Mouse (Mus musculus) MN1 (cell line): ENCODE measurements at regions not wholly inside any gene's neighbourhood (a gene's known extent, or its start where the extent isn't known, plus 50 kb on each side); places are given as distances from the start of the nearest gene placed in this dataset.

Experiments
- DNase-seq: peaks from one replicate; pipeline ENCODE4 v3.0.0-alpha.2; 2016; ENCODE audit warnings: low spot score

- no peak for DNase-seq
These were observed 79.9 kb upstream of the Tbca start for GRCm38 (mm10) chr13:94708786-94709185.

DNA sequence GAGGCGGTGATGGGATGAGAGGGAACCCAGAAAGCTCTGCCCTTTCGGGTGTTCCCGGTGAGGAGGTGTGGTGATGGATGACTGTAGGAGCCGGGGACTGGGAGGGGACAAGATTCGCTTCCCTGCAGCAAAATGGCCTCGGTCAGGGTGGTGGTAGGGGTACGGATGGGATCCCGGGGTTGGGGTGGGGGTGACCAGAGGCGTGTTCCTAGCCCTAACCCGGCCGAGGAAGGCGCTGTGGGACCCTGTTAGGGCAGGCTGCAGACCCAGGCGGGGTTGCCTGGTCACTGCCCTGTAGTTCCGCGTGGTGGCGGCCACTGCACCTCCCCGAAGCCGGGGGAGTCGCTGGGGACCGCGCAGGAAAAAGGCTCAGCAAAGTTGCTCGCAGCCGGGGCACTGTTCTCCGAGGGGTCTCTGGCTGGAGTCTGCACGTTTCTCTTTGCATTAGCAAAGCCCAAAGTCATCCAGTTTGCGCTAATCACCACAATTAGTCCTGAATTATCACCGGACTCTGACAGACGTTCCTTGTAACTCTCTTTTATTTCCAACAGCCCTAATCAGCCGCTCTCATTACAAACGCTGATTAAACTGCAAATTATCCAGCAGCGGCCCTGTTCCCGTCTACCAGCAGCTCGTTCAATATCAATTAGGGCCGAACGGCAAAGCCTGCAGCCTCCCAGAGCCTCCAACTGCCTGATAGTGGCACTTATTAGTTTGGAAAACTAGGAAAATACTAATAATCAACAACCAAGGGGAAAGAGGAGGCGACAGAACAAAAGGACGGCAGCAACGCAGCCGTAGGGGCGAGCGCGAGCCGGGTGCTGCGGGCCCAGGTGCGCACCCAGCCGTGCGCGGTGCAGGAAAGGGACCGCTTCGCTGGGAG is 78.8 kb upstream of the Tbca start:
- peak; percentile 54 for DNase-seq

DNA sequence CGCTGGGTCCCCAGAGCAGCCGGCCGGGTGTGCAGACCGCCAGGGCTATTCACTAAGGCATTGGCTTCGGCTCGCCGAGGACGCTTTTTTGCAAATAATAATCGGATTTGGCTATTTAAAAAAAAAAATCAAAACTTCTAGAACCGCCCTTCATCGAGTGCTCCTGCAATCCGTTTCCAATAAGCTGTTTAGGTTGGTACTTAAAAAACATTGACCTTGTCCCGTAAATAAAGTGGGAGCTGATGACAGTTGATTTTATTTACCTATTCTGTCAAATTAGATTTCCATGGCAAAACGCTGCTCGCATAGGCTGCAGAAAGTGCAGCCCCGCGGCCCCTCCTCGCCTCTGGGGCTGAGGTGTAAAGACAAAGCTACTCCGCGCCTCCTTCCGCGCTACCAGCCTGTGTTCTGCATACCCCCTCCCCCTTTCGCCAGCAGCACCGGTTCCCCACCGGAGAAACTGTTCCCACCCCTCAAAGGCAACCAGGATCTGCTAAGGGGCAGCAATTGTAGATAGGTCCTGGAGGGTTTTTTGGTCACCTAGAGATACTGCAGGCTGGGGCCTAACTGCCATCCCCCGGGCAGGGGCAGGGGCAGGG is 78.0 kb upstream of the Tbca start:
- no peak for DNase-seq

DNA sequence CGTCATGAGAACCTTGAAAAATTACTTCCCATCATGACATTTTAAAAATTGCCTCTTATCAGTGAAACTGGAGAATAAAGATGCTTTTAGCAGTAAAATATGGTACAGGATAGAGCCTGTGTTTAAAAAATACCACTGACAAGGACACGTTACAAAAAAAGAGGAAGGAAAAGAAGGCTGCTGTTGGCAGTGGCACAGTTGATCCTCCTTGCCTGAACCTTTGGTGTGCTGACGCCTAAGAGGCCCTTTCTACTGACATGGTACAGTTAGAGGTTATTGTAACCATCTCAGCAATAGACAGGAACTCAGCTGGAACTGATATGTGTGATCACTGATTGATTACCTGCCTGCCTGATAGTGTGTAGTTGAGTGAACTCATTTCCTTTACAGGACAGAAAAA is 75.3 kb upstream of the Tbca start:
- DNase-seq = no peak

DNA sequence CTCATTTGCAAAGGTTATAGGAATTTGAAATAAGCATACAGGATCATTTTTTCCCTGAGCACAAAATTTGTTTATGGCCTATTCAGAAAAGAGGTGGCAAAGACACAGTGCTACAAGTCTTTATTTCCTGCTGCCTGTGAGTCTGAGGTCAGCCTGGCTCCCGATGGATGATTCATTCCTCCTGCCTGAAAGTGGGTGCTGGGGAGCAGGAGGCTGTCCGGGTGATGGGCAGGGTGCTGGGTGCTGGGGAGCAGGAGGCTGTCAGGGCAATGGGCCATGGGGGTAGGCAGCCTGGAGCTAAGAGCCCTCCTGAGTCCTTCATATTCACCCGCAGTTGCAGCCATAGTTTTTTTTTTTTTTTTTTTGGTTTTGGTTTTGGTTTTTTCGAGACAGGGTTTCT is 67.1 kb upstream of the Tbca start:
- DNase-seq = no peak
